Mouse (Mus musculus) G1E (cell line): Measurements from ENCODE around the gene Sult1a1.

Experiments used
- CTCF ChIP-seq: IDR thresholded peaks from 2 replicates; pipeline ENCODE4 v1.5.1; 2012; ENCODE audit warnings: low read depth, low read length, inconsistent platforms, mixed read lengths
- GATA1 ChIP-seq: IDR thresholded peaks from 2 replicates; pipeline ENCODE4 v1.6.1; 2012; ENCODE audit warnings: borderline replicate concordance, low read length, inconsistent platforms, mixed read lengths
- GATA2 ChIP-seq: IDR thresholded peaks from 2 replicates; pipeline ENCODE4 v1.6.1; 2012; ENCODE audit warnings: low read depth, low read length, inconsistent platforms, borderline replicate concordance
- POLR2AphosphoS5 ChIP-seq: IDR thresholded peaks from 2 replicates; pipeline ENCODE4 v1.6.1; 2012; ENCODE audit warnings: low read depth, low read length, inconsistent platforms; ENCODE audit not compliant: insufficient replicate concordance
- TAL1 ChIP-seq: conservative IDR thresholded peaks from 2 replicates; pipeline ENCODE4 v1.6.1; 2012; ENCODE audit warnings: low read depth, low read length, inconsistent platforms, mixed read lengths

DNA sequence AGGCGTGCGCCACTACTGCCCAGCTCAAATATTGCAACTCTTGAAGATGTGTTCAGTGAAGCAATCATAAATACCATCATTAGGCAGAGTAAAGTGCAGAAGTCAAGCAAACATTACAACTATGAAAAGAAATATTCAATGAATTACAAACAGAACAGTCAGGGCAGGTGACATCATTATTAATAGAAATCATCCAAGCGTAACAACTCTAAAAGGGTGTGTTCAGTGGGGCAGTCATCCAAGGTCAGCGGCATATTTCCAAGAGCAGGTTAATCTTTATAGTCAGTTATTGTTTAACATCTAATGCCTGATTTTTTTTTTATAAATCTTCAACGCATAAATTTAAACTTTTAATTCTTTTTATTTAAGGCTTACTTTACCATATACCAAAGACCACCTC lies 5.0 kb upstream of the Sult1a1 start:
- no peak for TF ChIP-seq CTCF
- no peak for TF ChIP-seq GATA1
- TF ChIP-seq POLR2AphosphoS5, result no peak
- no peak for TF ChIP-seq TAL1
- no peak for TF ChIP-seq GATA2
